8 mouse cellular contexts compared by ENCODE assay signal in genomic region chr4:135875546-135875945, GRCm38 (mm10). TPM values are rescaled to one million over a fixed set of nuclear protein-coding genes. Genes with fewer than 3 reads are reported as not detected.
DNase-seq lines count a peak whose midpoint lies in the region; ATAC-seq lines count a peak whose summit lies in the region.

No protein-coding gene starts in this region.

- no peaks in the 10 kb centered on the region for H3K9me3 ChIP-seq in hindbrain, embryonic 15.5 days
- no peaks in the 10 kb centered on the region for H3K9me3 ChIP-seq in hindbrain, embryonic 14.5 days (ENCODE audit: control insufficient read depth, low read length)
- H3K9me3 ChIP-seq in liver, embryonic 11.5 days (ENCODE audit: control insufficient read depth, low read length) = no peaks in the 10 kb centered on the region

- H3K27me3 ChIP-seq in hindbrain, embryonic 15.5 days = no peaks in the 10 kb centered on the region
- no peaks in the 10 kb centered on the region for H3K27me3 ChIP-seq in hindbrain, embryonic 14.5 days (ENCODE audit: control insufficient read depth, insufficient read depth, low read length)
- no peaks in the 10 kb centered on the region for H3K27me3 ChIP-seq in liver, embryonic 11.5 days (replicated peaks; ENCODE audit: control insufficient read depth, insufficient read depth, low read length)

- DNase-seq in hindbrain, embryonic 14.5 days (ENCODE audit: low spot score) = no peak
- DNase-seq in thymus, postnatal 0 days (ENCODE audit: low spot score) = peak; percentile 47
- no peak for DNase-seq in thymus, postnatal 10 days (ENCODE audit: low spot score in 2 of 2)
- DNase-seq in liver, embryonic 11.5 days (ENCODE audit: low spot score) = no peak
- DNase-seq in cerebellum, postnatal 25 days = no peak
- DNase-seq in urinary bladder, postnatal 36 days (ENCODE audit: low spot score in 2 of 2) = no peak
- DNase-seq in gastrocnemius, adult 18-20 months (ENCODE audit: low spot score) = no peak

- ATAC-seq in hindbrain, embryonic 15.5 days (ENCODE audit: low FRiP score, low read depth) = no peak
- ATAC-seq in hindbrain, embryonic 14.5 days (ENCODE audit: low FRiP score) = no peak
- ATAC-seq in liver, embryonic 11.5 days (replicated peaks; ENCODE audit: low FRiP score) = no peak; the same call in 1 of the 2 replicates

- peak overlapping the region; percentile 12 for H3K27ac ChIP-seq in hindbrain, embryonic 15.5 days (replicated peaks)
- no peak overlapping the region for H3K27ac ChIP-seq in hindbrain, embryonic 14.5 days
- peak overlapping the region; percentile 87 for H3K27ac ChIP-seq in liver, embryonic 11.5 days (ENCODE audit: low read depth, low read length)

- 23% methylated on average over 7 of the region's 7 CpGs for whole genome bisulfite sequencing in hindbrain, embryonic 15.5 days
- WGBS in hindbrain, embryonic 14.5 days = 30% methylated on average over 7 of the region's 7 CpGs
- 40% methylated on average over 7 of the region's 7 CpGs for WGBS in liver, embryonic 11.5 days

- no peak overlapping the region for H3K9ac ChIP-seq in hindbrain, embryonic 15.5 days
- no peak overlapping the region for H3K9ac ChIP-seq in hindbrain, embryonic 14.5 days
- peak overlapping the region; percentile 64 for H3K9ac ChIP-seq in liver, embryonic 11.5 days (ENCODE audit: low read depth, low read length)

- H3K4me3 ChIP-seq in hindbrain, embryonic 15.5 days = no peak overlapping the region
- H3K4me3 ChIP-seq in hindbrain, embryonic 14.5 days (replicated peaks; ENCODE audit: low read length) = no peak overlapping the region
- peak overlapping the region; percentile 41; the same call in 1 of the 2 replicates for H3K4me3 ChIP-seq in liver, embryonic 11.5 days (ENCODE audit: low read depth, low read length)

- H3K4me1 ChIP-seq in hindbrain, embryonic 15.5 days (replicated peaks) = peaks cover 50% of the 10 kb centered on the region
- H3K4me1 ChIP-seq in hindbrain, embryonic 14.5 days (replicated peaks; ENCODE audit: control insufficient read depth, insufficient read depth, low read length) = peaks cover 44% of the 10 kb centered on the region
- peaks cover 44% of the 10 kb centered on the region for H3K4me1 ChIP-seq in liver, embryonic 11.5 days (replicated peaks; ENCODE audit: control insufficient read depth, insufficient read depth, low read length)

- H3K36me3 ChIP-seq in hindbrain, embryonic 15.5 days = peaks cover 10% of the 10 kb centered on the region
- peaks cover 19% of the 10 kb centered on the region for H3K36me3 ChIP-seq in hindbrain, embryonic 14.5 days (replicated peaks; ENCODE audit: control insufficient read depth, insufficient read depth)
- H3K36me3 ChIP-seq in liver, embryonic 11.5 days (ENCODE audit: control insufficient read depth, insufficient read depth, low read length) = peaks cover 9% of the 10 kb centered on the region

- H3K4me2 ChIP-seq in hindbrain, embryonic 15.5 days = no peak overlapping the region
- no peak overlapping the region for H3K4me2 ChIP-seq in hindbrain, embryonic 14.5 days (replicated peaks)
- H3K4me2 ChIP-seq in liver, embryonic 11.5 days = peak overlapping the region; percentile 77

RNA-seq across cellular contexts. Expression of gene Pnrc2, which starts 1.9 kb away (rescaled TPM):
- 97.7 and 97.9 TPM in 2 replicates for polyA plus RNA-seq in hindbrain, embryonic 15.5 days (2015; fragmentation: Nextera tagmentation; extraction: Ambion mirVana)
- polyA plus RNA-seq in hindbrain, embryonic 14.5 days (2014; fragmentation: Nextera tagmentation; extraction: Ambion mirVana) = 95.0 and 105 TPM in 2 replicates
- 217 and 229 TPM in 2 replicates for polyA plus RNA-seq in thymus, postnatal 0 days (2015; fragmentation: Nextera tagmentation; extraction: Ambion mirVana)
- 133 and 147 TPM in 2 replicates for polyA plus RNA-seq in liver, embryonic 11.5 days (2014; fragmentation: Nextera tagmentation; extraction: Ambion mirVana)
- 10 to 100 TPM; 39.8 to 42.2 TPM for total RNA-seq in gastrocnemius, adult 18-20 months (2021)

RNA-seq across cellular contexts. Expression of gene Cnr2, which starts 19.6 kb away (rescaled TPM):
- 0.05 and 0.26 TPM in 2 replicates for polyA plus RNA-seq in hindbrain, embryonic 15.5 days (2015; fragmentation: Nextera tagmentation; extraction: Ambion mirVana)
- 0.13 and 0.17 TPM in 2 replicates for polyA plus RNA-seq in hindbrain, embryonic 14.5 days (2014; fragmentation: Nextera tagmentation; extraction: Ambion mirVana)
- 5.5 and 5.8 TPM in 2 replicates for polyA plus RNA-seq in thymus, postnatal 0 days (2015; fragmentation: Nextera tagmentation; extraction: Ambion mirVana)
- 6.3 and 7.1 TPM in 2 replicates for polyA plus RNA-seq in liver, embryonic 11.5 days (2014; fragmentation: Nextera tagmentation; extraction: Ambion mirVana)
- total RNA-seq in gastrocnemius, adult 18-20 months (2021) = under 1 TPM in 1 of 2 experiments, not detected in 1; 0.12 TPM

RNA-seq across cellular contexts. Expression of gene Srsf10, which starts 20.0 kb away (rescaled TPM):
- 164 and 168 TPM in 2 replicates for polyA plus RNA-seq in hindbrain, embryonic 15.5 days (2015; fragmentation: Nextera tagmentation; extraction: Ambion mirVana)
- polyA plus RNA-seq in hindbrain, embryonic 14.5 days (2014; fragmentation: Nextera tagmentation; extraction: Ambion mirVana) = 200 and 208 TPM in 2 replicates
- 276 TPM in 2 replicates for polyA plus RNA-seq in thymus, postnatal 0 days (2015; fragmentation: Nextera tagmentation; extraction: Ambion mirVana)
- polyA plus RNA-seq in liver, embryonic 11.5 days (2014; fragmentation: Nextera tagmentation; extraction: Ambion mirVana) = 233 and 249 TPM in 2 replicates
- 10 to 100 TPM; 25.6 to 27.0 TPM for total RNA-seq in gastrocnemius, adult 18-20 months (2021)

RNA-seq across cellular contexts. Expression of gene Fuca1, which starts 45.0 kb away (rescaled TPM):
- polyA plus RNA-seq in hindbrain, embryonic 15.5 days (2015; fragmentation: Nextera tagmentation; extraction: Ambion mirVana) = 63.5 and 72.8 TPM in 2 replicates
- 68.8 and 72.0 TPM in 2 replicates for polyA plus RNA-seq in hindbrain, embryonic 14.5 days (2014; fragmentation: Nextera tagmentation; extraction: Ambion mirVana)
- 56.0 and 63.5 TPM in 2 replicates for polyA plus RNA-seq in thymus, postnatal 0 days (2015; fragmentation: Nextera tagmentation; extraction: Ambion mirVana)
- 39.6 and 47.7 TPM in 2 replicates for polyA plus RNA-seq in liver, embryonic 11.5 days (2014; fragmentation: Nextera tagmentation; extraction: Ambion mirVana)
- 10 to 100 TPM; 22.5 to 23.3 TPM for total RNA-seq in gastrocnemius, adult 18-20 months (2021)
